Mouse (Mus musculus): ENCODE measurements around the gene Ltbp1. TPM values are rescaled to one million over a fixed set of nuclear protein-coding genes. Genes with fewer than 3 reads are reported as not detected.

Gene Ltbp1
- polyA plus RNA-seq, 1 experiment from 2014 or later: 14.2 TPM

DNA sequence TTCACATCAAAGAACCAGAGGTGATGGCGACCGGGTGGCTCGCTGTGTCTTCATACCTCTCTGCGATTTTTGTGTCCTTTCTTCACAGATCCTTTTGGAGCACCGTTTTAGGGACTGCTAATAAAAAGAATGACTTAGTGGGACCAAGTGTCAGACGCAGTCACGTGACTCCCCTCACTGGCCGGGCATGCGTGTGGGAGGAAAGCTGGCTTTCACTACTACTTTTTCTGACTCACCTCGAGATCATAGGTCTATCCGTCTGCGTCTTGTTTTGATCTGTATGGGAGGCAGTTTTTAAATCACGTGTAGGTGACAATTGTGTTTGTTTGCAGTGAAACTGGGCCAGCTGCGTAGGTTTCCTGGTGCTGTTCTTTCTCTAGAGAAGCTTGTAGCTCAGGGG is 28.0 kb downstream of the Ltbp1 start:
- H3K4me2 ChIP-seq: no peak overlapping the region
- no peak overlapping the region for H3K27ac ChIP-seq (ENCODE audit: low read depth, low read length)
- DNase-seq (ENCODE audit: low spot score): no peak
- 0 out of 2 replicates have a peak, but pooled peaks cover 2% of the 10 kb centered on the region for H3K4me1 ChIP-seq (replicated peaks; ENCODE audit: control insufficient read depth, insufficient read depth, low read length)
- H3K27me3 ChIP-seq (replicated peaks; ENCODE audit: control insufficient read depth, insufficient read depth, low read length): no peaks in the 10 kb centered on the region
- H3K36me3 ChIP-seq (ENCODE audit: control insufficient read depth, insufficient read depth, low read length): no peaks in the 10 kb centered on the region
- H3K9ac ChIP-seq (ENCODE audit: low read depth, low read length): no peak overlapping the region
- ATAC-seq (replicated peaks; ENCODE audit: low FRiP score): no peak
- no peak overlapping the region for H3K4me3 ChIP-seq (ENCODE audit: low read depth, low read length)
- no peaks in the 10 kb centered on the region for H3K9me3 ChIP-seq (ENCODE audit: control insufficient read depth, low read length)
- WGBS: 79% methylated on average over 14 of the region's 14 CpGs

DNA sequence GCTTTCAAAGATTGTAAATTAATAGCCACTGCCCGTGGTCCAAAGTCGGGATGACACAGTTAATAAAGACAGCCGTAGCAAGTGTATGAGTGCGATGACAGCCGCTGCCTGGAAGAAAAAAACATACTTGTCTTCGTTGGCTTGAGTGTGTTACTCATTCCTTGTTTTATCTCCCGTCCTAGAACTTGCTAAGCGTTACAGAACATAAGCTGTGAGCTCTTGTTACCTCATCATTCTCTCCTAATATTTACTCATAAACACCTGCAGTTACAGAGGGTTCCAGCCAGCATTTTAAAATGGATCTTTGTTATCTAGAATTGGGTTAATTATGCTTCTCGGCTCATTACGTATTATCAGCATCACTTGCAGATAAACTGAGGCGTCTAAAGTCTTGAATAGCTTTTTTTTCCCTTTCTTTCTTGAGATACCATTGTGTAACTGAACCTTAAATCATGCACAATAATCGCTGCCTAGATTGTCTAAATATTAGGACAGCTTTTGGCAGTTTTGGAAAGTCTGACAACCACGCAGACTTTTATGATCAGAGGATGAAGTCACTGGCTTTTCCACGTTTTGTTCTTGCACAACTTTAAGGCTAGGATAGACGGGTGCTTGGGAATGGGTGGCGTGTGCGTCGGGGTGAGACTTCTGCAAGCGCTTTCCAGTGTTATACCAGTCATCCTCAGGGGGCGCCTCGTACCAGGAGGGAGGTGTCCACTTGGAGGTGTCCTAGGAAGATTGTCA is 28.7 kb downstream of the Ltbp1 start:
- Histone ChIP-seq H3K27me3 (replicated peaks; ENCODE audit: control insufficient read depth, insufficient read depth, low read length) (no peaks in the 10 kb centered on the region), H3K36me3 (ENCODE audit: control insufficient read depth, insufficient read depth, low read length) (no peaks in the 10 kb centered on the region), H3K4me1 (replicated peaks; ENCODE audit: control insufficient read depth, insufficient read depth, low read length) (no peaks in the 10 kb centered on the region), H3K9me3 (ENCODE audit: control insufficient read depth, low read length) (no peaks in the 10 kb centered on the region), H3K4me2 (no peak overlapping the region), H3K27ac (ENCODE audit: low read depth, low read length) (no peak overlapping the region), H3K4me3 (ENCODE audit: low read depth, low read length) (no peak overlapping the region), H3K9ac (ENCODE audit: low read depth, low read length) (no peak overlapping the region)
- no peak for DNase-seq (ENCODE audit: low spot score)
- no peak for ATAC-seq (replicated peaks; ENCODE audit: low FRiP score)
- 81% methylated on average over 21 of the region's 21 CpGs for WGBS

DNA sequence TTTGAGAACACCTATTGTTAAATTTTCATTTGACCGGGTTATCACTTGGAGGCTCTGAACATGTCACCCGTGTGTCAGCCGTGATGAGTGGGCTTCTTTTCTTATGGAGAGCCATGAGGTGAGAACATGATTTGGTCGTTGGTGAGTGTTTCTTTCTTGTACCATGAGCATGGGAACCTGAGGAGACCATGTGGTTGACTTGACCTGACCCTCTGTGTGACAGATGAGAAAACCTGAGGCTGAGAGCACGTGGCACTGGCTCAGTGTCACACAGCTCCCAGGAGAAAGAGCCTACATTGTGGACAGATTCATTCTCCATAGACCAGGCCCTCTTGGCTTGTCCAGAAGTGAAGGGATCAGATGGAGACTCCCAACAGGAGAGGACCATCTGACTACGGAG is 31.5 kb downstream of the Ltbp1 start:
- Histone ChIP-seq H3K4me2 (no peak overlapping the region), H3K36me3 (ENCODE audit: control insufficient read depth, insufficient read depth, low read length) (no peaks in the 10 kb centered on the region), H3K4me1 (replicated peaks; ENCODE audit: control insufficient read depth, insufficient read depth, low read length) (no peaks in the 10 kb centered on the region), H3K27me3 (replicated peaks; ENCODE audit: control insufficient read depth, insufficient read depth, low read length) (no peaks in the 10 kb centered on the region), H3K9me3 (ENCODE audit: control insufficient read depth, low read length) (no peaks in the 10 kb centered on the region), H3K27ac (ENCODE audit: low read depth, low read length) (no peak overlapping the region), H3K4me3 (ENCODE audit: low read depth, low read length) (no peak overlapping the region), H3K9ac (ENCODE audit: low read depth, low read length) (no peak overlapping the region)
- 72% methylated on average over 6 of the region's 6 CpGs for WGBS
- DNase-seq (ENCODE audit: low spot score): no peak
- no peak for ATAC-seq (replicated peaks; ENCODE audit: low FRiP score)

DNA sequence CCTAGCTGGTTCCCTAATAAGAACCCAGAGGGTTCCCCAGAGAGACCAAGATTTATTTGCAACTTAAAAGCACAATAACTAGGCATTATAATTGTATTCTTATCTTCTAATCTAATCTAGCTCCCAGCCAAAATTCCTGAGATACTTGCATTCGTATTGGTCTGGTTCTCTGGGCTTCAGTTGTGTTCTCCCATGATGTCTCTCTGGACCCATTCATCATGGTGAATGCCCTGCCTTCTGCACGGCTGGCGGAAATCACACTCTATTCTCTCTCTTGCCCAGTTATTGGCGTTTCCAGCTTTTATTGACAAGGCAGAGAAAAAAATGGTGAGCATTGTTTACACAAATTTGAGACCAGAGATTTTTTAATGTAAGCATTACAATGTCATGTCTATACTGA is 33.6 kb downstream of the Ltbp1 start:
- 80% methylated on average over 4 of the region's 4 CpGs for WGBS
- Histone ChIP-seq H3K9ac (ENCODE audit: low read depth, low read length) (no peak overlapping the region), H3K27ac (ENCODE audit: low read depth, low read length) (no peak overlapping the region), H3K9me3 (ENCODE audit: control insufficient read depth, low read length) (no peaks in the 10 kb centered on the region), H3K4me2 (no peak overlapping the region), H3K27me3 (replicated peaks; ENCODE audit: control insufficient read depth, insufficient read depth, low read length) (no peaks in the 10 kb centered on the region), H3K4me1 (replicated peaks; ENCODE audit: control insufficient read depth, insufficient read depth, low read length) (no peaks in the 10 kb centered on the region), H3K4me3 (ENCODE audit: low read depth, low read length) (no peak overlapping the region), H3K36me3 (ENCODE audit: control insufficient read depth, insufficient read depth, low read length) (no peaks in the 10 kb centered on the region)
- ATAC-seq (replicated peaks; ENCODE audit: low FRiP score) (no peak), DNase-seq (ENCODE audit: low spot score) (no peak)

DNA sequence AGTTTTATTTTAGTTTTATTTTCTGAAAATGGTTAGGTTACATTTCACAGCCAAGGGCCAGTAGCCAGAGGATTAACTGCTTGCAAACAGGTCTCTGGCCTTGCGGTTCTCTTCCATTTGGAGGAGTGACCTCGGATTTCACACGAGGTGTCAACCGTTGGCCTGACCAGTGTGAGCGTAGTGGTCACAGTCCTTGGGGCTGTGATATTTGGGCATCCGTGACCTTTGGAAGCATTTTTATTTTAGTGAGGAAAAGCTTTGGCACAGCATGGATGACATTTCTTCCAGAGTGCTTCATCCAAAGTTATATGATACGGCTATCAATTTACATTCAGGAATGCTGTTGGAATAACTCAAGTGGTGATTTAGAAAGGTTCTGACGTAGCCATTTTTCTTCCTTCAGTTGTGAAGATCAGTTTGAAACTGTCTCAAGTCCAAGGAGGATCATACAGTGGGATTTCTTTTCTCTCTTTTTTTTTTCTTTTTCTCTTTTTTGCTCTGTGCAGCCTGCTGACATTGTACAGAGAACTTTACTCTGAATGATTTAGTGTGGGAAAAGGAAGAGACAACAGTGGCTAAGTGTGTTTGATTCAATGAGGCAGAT is 44.1 kb downstream of the Ltbp1 start:
- Histone ChIP-seq H3K4me3 (ENCODE audit: low read depth, low read length) (no peak overlapping the region), H3K27me3 (replicated peaks; ENCODE audit: control insufficient read depth, insufficient read depth, low read length) (no peaks in the 10 kb centered on the region), H3K9me3 (ENCODE audit: control insufficient read depth, low read length) (0 out of 2 replicates have a peak, but pooled peaks cover 3% of the 10 kb centered on the region), H3K27ac (ENCODE audit: low read depth, low read length) (no peak overlapping the region), H3K9ac (ENCODE audit: low read depth, low read length) (no peak overlapping the region), H3K4me2 (no peak overlapping the region), H3K36me3 (ENCODE audit: control insufficient read depth, insufficient read depth, low read length) (no peaks in the 10 kb centered on the region), H3K4me1 (replicated peaks; ENCODE audit: control insufficient read depth, insufficient read depth, low read length) (no peaks in the 10 kb centered on the region)
- DNase-seq (ENCODE audit: low spot score) (no peak), ATAC-seq (replicated peaks; ENCODE audit: low FRiP score) (no peak)
- WGBS: 77% methylated on average over 8 of the region's 8 CpGs

DNA sequence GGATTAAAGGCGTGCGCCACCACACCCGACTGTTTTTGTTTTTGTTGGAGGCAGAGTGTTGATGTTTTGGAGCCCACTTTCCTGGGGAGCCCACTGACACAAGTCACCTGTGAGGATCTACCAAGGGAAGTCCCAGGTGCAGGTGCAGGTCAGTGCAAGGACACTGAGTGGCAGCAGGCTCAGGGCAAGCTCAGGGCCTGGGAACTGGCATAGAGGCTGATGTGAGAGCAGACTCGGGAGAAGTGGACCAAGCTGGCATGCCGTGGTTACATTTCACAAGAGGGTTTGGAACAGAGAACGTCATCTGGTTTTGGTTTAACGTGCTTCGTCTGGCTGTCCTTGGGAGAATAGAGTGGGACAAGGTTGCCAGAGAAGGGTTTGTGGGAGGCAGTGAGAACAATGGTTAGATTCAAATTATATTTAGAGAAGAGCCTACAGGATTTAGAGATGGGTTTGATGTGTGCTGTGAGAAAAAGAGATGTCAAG is 46.1 kb downstream of the Ltbp1 start:
- 86% methylated on average over 8 of the region's 8 CpGs for WGBS
- Histone ChIP-seq H3K36me3 (ENCODE audit: control insufficient read depth, insufficient read depth, low read length) (no peaks in the 10 kb centered on the region), H3K27ac (ENCODE audit: low read depth, low read length) (no peak overlapping the region), H3K9me3 (ENCODE audit: control insufficient read depth, low read length) (no peaks in the 10 kb centered on the region), H3K27me3 (replicated peaks; ENCODE audit: control insufficient read depth, insufficient read depth, low read length) (no peaks in the 10 kb centered on the region), H3K4me1 (replicated peaks; ENCODE audit: control insufficient read depth, insufficient read depth, low read length) (no peaks in the 10 kb centered on the region), H3K9ac (ENCODE audit: low read depth, low read length) (no peak overlapping the region), H3K4me3 (ENCODE audit: low read depth, low read length) (no peak overlapping the region), H3K4me2 (no peak overlapping the region)
- ATAC-seq (replicated peaks; ENCODE audit: low FRiP score): no peak
- DNase-seq (ENCODE audit: low spot score): no peak

DNA sequence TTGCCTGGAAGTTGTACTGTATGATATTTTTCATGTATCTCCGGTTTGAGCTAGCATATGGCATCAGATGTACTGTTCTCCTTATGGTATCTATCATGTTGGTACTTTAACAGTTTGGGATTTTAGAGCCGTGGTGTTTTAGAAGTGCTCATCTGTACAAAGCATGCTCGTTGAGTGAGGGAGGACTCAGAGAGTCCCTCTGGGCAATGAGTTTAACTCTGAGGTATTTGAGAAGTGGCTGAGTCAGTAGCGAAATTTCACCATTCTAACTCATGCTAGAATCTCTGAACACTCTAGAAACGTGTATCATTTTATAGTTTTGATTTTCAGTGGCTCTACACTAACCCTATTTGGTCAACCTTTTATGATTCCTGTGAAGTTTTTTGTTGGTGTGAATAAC is 49.9 kb downstream of the Ltbp1 start:
- Histone ChIP-seq H3K27ac (ENCODE audit: low read depth, low read length) (no peak overlapping the region), H3K27me3 (replicated peaks; ENCODE audit: control insufficient read depth, insufficient read depth, low read length) (no peaks in the 10 kb centered on the region), H3K36me3 (ENCODE audit: control insufficient read depth, insufficient read depth, low read length) (no peaks in the 10 kb centered on the region), H3K4me3 (ENCODE audit: low read depth, low read length) (no peak overlapping the region), H3K4me1 (replicated peaks; ENCODE audit: control insufficient read depth, insufficient read depth, low read length) (no peaks in the 10 kb centered on the region), H3K9me3 (ENCODE audit: control insufficient read depth, low read length) (no peaks in the 10 kb centered on the region), H3K4me2 (no peak overlapping the region), H3K9ac (ENCODE audit: low read depth, low read length) (no peak overlapping the region)
- 78% methylated on average over 5 of the region's 5 CpGs for WGBS
- ATAC-seq (replicated peaks; ENCODE audit: low FRiP score) (no peak), DNase-seq (ENCODE audit: low spot score) (no peak)

DNA sequence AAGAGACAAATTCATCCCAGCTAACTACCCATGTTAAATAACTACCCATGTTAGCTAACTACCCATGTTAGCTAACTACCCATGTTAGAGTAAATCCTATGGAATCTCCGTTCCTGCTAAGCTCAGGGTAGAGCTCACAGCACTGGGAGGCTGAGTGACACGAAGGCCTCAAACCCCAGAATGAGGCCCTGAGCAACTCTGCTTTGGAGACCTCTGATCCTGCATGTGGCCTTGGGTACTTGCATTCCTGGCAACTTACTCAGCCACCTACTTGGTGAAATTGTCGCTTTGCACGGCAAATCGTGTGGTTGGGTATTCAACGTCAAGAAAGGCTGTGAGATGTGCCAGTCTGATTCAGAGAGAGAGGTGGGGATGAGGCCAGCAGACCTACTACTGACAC is 50.6 kb downstream of the Ltbp1 start:
- H3K4me2 ChIP-seq: no peak overlapping the region
- H3K9ac ChIP-seq (ENCODE audit: low read depth, low read length): no peak overlapping the region
- H3K27ac ChIP-seq (ENCODE audit: low read depth, low read length): no peak overlapping the region
- no peaks in the 10 kb centered on the region for H3K9me3 ChIP-seq (ENCODE audit: control insufficient read depth, low read length)
- no peaks in the 10 kb centered on the region for H3K4me1 ChIP-seq (replicated peaks; ENCODE audit: control insufficient read depth, insufficient read depth, low read length)
- ATAC-seq (replicated peaks; ENCODE audit: low FRiP score) (no peak), DNase-seq (ENCODE audit: low spot score) (no peak)
- no peak overlapping the region for H3K4me3 ChIP-seq (ENCODE audit: low read depth, low read length)
- H3K27me3 ChIP-seq (replicated peaks; ENCODE audit: control insufficient read depth, insufficient read depth, low read length): no peaks in the 10 kb centered on the region
- H3K36me3 ChIP-seq (ENCODE audit: control insufficient read depth, insufficient read depth, low read length): no peaks in the 10 kb centered on the region
- WGBS: 86% methylated on average over 6 of the region's 6 CpGs

DNA sequence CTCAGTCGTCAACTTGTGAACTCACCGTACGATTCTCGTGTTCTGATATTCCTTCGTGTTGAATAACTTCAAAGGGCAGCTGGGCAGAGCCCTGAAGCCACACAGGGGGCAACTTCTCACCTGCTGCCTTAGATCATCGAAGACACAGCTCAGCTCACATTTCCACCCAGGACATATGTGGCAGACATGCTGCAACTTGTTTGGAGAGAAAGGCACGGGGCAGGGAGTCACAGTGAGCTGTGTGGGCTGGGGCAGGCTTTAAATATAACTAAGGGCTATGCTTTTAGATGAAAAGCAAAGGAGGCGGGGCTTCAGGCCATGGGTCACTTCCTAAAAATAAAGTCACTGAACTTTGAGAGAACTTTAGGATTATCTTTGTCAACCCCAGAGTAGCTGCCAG is 51.3 kb downstream of the Ltbp1 start:
- ATAC-seq (replicated peaks; ENCODE audit: low FRiP score): no peak
- H3K4me1 ChIP-seq (replicated peaks; ENCODE audit: control insufficient read depth, insufficient read depth, low read length): no peaks in the 10 kb centered on the region
- no peaks in the 10 kb centered on the region for H3K9me3 ChIP-seq (ENCODE audit: control insufficient read depth, low read length)
- WGBS: 71% methylated on average over 8 of the region's 8 CpGs
- DNase-seq (ENCODE audit: low spot score): no peak
- no peak overlapping the region for H3K4me2 ChIP-seq
- H3K27ac ChIP-seq (ENCODE audit: low read depth, low read length): no peak overlapping the region
- no peaks in the 10 kb centered on the region for H3K36me3 ChIP-seq (ENCODE audit: control insufficient read depth, insufficient read depth, low read length)
- H3K27me3 ChIP-seq (replicated peaks; ENCODE audit: control insufficient read depth, insufficient read depth, low read length): no peaks in the 10 kb centered on the region
- H3K4me3 ChIP-seq (ENCODE audit: low read depth, low read length): no peak overlapping the region
- H3K9ac ChIP-seq (ENCODE audit: low read depth, low read length): no peak overlapping the region
